Mouse (Mus musculus): ENCODE data around the gene Tshz3. TPM values are rescaled to one million over a fixed set of nuclear protein-coding genes. Genes with fewer than 3 reads are reported as not detected.

The Tshz3 gene
- 1.7 TPM for polyA plus RNA-seq (2014; fragmentation: Illumina TruSeq; extraction: RNeasy Lipid Tissue Mini Kit (QIAGEN cat#74804); ENCODE audit: low read depth, low replicate concordance)

DNA sequence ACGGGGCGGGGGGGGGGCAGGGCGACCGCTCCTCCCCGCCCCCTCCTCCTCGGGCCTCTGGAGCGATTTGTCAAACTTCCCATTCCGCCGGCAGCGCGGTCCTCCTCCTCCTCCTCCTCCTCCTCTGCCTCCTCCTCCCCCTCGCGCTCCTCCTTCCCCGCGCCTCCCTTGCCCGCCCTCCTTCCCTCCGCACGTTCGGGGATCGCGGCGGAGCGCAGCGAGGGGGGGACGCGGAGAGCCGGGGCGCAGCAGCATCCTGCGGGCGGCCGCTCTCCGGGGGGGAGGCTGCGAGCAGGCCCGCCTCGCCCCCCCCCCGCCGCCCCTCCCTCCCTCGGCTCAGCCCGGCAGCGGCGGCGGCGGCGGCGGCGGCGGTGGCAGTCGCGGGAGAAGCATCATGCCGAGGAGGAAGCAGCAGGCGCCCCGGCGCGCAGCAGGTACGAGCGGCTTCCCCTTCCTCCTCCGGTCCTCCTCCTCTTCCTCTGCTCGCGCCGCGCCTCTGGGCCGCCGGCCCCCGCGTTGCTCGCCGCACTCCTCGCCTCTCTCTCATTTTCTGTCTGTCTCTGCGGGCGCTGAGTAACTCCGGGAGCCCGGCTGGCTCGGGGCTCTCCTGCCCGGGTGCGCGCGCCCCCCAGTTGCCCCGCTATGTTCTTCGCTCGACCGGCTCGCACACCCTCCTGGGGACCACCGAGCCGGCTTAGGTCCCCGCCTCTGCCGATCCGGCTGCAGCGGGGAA lies at the start of gene Tshz3:
TSS of gene Tshz3 (plus strand) at position 263 of the 733 bp plus-strand sequence.

